Mouse (Mus musculus) cortical plate, adult 2 months (tissue): Measurements from ENCODE around the gene Gm49395.

Experiments used
- CTCF ChIP-seq: fragments of 200-500 bp; IDR thresholded peaks from 2 replicates; pipeline ENCODE4 v1.5.1; 2011; ENCODE audit warnings: mild to moderate bottlenecking, control low read depth, low read length; ENCODE audit not compliant: insufficient read depth; ENCODE audit errors: extremely low read depth
- POLR2A ChIP-seq: fragments of 200-500 bp; IDR thresholded peaks from 2 replicates; pipeline ENCODE4 v1.6.1; 2011; ENCODE audit warnings: mild to moderate bottlenecking, low read length, control low read depth; ENCODE audit not compliant: insufficient read depth; ENCODE audit errors: extremely low read depth

DNA sequence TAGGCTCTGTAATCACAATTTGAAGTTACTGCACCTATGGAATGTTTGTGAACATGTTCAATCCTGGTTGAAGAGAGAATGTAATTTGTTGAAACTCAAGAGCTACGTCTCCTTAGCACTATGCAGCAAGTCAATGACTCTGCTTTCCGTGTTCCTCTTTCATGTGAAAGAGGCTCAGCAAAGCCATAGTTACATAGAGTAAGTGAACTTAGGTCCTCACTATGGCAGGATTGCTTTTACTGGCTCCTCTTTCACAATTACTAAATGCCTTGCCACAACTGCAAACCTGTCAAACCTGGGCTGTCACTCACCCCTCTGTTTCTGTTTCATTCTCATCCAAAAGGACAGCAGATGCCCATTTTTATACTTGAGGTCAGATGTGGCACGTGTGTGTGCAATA lies 40.3 kb upstream of the Gm49395 start:
- TF ChIP-seq CTCF (no peak), POLR2A (no peak)
